Mouse (Mus musculus) erythroblast, embryonic 14.5 days (primary cell): ENCODE results near the gene Gm17545. TPM values are rescaled to one million over a fixed set of nuclear protein-coding genes. Genes with fewer than 3 reads are reported as not detected.

Experiments
- H3K27me3 ChIP-seq: 2 replicates; pipeline ENCODE4 v1.6.1; 2012; ENCODE audit warnings: inconsistent platforms; ENCODE audit not compliant: control insufficient read depth
- H3K36me3 ChIP-seq: 2 replicates; pipeline ENCODE4 v1.6.1; 2012; ENCODE audit warnings: mild to moderate bottlenecking, inconsistent platforms; ENCODE audit not compliant: control insufficient read depth
- H3K4me1 ChIP-seq: 2 replicates; pipeline ENCODE4 v1.6.1; 2012; ENCODE audit warnings: inconsistent platforms; ENCODE audit not compliant: control insufficient read depth
- H3K4me3 ChIP-seq: replicated peaks from 2 replicates; pipeline ENCODE3; 2012; ENCODE audit warnings: moderate library complexity, mild to moderate bottlenecking, inconsistent platforms
- H3K9me3 ChIP-seq: 2 replicates; pipeline ENCODE4 v1.6.1; 2012; ENCODE audit warnings: low read length, inconsistent platforms, mixed read lengths; ENCODE audit not compliant: control insufficient read depth
- GATA1 ChIP-seq: IDR thresholded peaks from 2 replicates; pipeline ENCODE4 v1.6.1; 2012; ENCODE audit warnings: low read length, inconsistent platforms, mixed read lengths
- TAL1 ChIP-seq: IDR thresholded peaks from 3 replicates; pipeline ENCODE4 v1.6.1; 2012; ENCODE audit warnings: low read length, inconsistent platforms, mixed read lengths
- polyA plus RNA-seq: library from polyadenylated mRNA; stranded (reverse); fragments of >175 nt; gene quantifications from 2 replicates; pipeline ENCODE4 v1.2.3, GENCODE M21; 2012

Gm17545 gene
- polyA plus RNA-seq, 1 experiment = not detected

- H3K36me3 ChIP-seq = no peaks in the 10 kb centered on the region
- no peak overlapping the region for H3K4me3 ChIP-seq
- peaks cover 6% of the 10 kb centered on the region for H3K4me1 ChIP-seq
- TF ChIP-seq TAL1 (no peak), GATA1 (no peak)
- H3K27me3 ChIP-seq = no peaks in the 10 kb centered on the region
- H3K9me3 ChIP-seq = no peaks in the 10 kb centered on the region
These were observed 31.5 kb upstream of the Gm17545 start for GRCm38 (mm10) chr9:22422559-22422958.

DNA sequence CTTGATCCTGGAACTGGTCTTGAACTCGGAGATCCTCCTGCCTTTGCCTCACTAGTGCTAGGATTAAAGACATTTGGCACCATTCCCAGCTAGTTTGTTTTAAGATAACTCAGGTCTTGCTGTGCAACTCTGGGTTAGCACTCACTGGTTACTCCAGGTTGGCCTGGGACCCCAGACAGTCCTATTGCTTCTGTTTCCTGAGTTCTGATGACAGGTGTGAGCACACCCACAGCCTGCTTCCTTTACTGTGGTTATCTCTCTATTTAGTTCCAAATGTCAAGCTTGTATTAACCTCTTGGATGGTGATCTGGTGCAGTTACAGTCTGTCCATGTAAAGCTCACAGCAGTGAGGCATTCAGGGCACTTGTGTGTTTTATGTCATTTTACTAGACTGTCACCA, 30.6 kb upstream of the Gm17545 start:
- TF ChIP-seq GATA1 = no peak
- TF ChIP-seq TAL1 = no peak
- H3K4me1 ChIP-seq = peaks cover 8% of the 10 kb centered on the region
- no peaks in the 10 kb centered on the region for H3K27me3 ChIP-seq
- no peaks in the 10 kb centered on the region for H3K36me3 ChIP-seq
- H3K4me3 ChIP-seq = no peak overlapping the region
- no peaks in the 10 kb centered on the region for H3K9me3 ChIP-seq

- no peak for TF ChIP-seq GATA1
- TF ChIP-seq TAL1 = no peak
- Histone ChIP-seq H3K4me1 (peaks cover 13% of the 10 kb centered on the region), H3K9me3 (no peaks in the 10 kb centered on the region), H3K4me3 (no peak overlapping the region), H3K27me3 (no peaks in the 10 kb centered on the region), H3K36me3 (no peaks in the 10 kb centered on the region)
These were observed 29.9 kb upstream of the Gm17545 start for GRCm38 (mm10) chr9:22424196-22424595.

GRCm38 (mm10) chr9:22424719-22425118, 29.4 kb upstream of the Gm17545 start:
- H3K9me3 ChIP-seq = no peaks in the 10 kb centered on the region
- TF ChIP-seq TAL1 (no peak), GATA1 (no peak)
- no peak overlapping the region for H3K4me3 ChIP-seq
- no peaks in the 10 kb centered on the region for H3K27me3 ChIP-seq
- no peaks in the 10 kb centered on the region for H3K36me3 ChIP-seq
- peaks cover 13% of the 10 kb centered on the region for H3K4me1 ChIP-seq

DNA sequence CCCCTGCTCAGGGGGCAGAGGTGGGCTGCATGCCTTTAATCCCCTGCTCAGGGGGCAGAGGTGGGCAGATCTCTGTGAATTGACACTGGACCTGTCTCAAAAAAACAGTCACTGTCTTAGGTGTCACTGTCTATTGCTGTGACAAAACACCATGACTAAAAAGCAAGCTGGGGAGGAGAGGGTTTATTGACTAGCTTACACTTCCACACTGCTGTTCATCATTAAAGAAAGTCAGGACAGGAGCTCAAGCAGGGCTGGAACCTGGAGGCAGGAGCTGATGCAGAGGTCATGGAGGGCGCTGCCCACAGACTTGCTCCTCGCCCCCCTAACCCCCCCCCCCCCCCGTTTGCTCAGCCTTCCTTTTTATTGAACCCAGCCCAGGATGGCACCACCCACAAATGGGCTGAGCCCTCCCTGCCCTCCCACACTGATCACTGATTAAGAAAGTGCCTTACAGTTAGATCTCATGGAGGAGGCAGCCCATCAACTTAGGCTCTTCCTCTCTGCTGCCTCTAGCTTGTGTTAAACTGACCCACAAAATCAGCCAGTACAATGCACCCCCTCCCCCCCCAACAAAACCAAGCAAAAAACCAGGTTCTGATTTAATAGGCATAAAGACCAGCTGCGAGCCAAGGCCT, 25.9 kb upstream of the Gm17545 start:
- Histone ChIP-seq H3K4me1 (peaks cover 17% of the 10 kb centered on the region), H3K27me3 (no peaks in the 10 kb centered on the region), H3K9me3 (no peaks in the 10 kb centered on the region), H3K4me3 (no peak overlapping the region), H3K36me3 (no peaks in the 10 kb centered on the region)
- TF ChIP-seq TAL1 = no peak
- TF ChIP-seq GATA1 = no peak

- no peaks in the 10 kb centered on the region for H3K9me3 ChIP-seq
- no peaks in the 10 kb centered on the region for H3K36me3 ChIP-seq
- TF ChIP-seq TAL1 = no peak
- no peak for TF ChIP-seq GATA1
- H3K27me3 ChIP-seq = no peaks in the 10 kb centered on the region
- H3K4me3 ChIP-seq = no peak overlapping the region
- H3K4me1 ChIP-seq = peaks cover 17% of the 10 kb centered on the region
These were observed 25.3 kb upstream of the Gm17545 start for GRCm38 (mm10) chr9:22428666-22429410.

DNA sequence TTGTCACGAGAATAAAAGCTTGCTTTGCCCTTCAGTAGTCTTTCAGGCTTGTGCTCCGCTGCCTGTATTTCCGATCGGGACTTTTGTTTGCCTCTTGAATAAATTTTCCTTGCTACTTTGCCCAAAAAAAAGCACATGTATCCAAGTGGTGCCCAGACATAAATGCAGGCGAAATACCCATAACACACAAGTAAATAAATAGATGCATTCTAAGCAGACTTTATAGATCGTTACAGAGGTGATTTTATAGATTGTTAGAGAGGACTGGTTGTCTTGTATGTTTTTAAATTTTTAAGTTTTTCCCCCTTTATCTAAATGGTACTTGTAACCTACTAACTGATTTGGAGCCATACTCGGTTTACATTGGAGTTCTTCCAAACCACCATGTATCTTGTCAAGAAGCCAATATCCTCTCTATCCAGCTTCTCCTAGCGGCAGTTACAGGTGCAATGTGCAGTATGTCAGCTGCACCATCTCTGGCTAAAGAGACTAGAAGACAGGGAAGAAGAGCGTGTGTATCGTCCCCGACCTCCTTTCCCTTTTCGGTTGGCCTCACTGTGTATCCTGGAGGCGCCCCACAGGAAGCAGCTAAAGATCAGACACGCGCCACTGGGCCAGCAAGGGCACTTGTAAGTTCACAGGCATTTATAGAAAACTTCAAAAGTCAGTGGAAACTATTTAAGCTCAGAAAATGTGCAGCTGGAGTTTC, 24.4 kb upstream of the Gm17545 start:
- Histone ChIP-seq H3K4me3 (no peak overlapping the region), H3K36me3 (no peaks in the 10 kb centered on the region), H3K27me3 (no peaks in the 10 kb centered on the region), H3K4me1 (peaks cover 17% of the 10 kb centered on the region), H3K9me3 (no peaks in the 10 kb centered on the region)
- TF ChIP-seq TAL1 = no peak
- TF ChIP-seq GATA1 = no peak

GRCm38 (mm10) chr9:22430315-22430840, 23.7 kb upstream of the Gm17545 start:
- TF ChIP-seq TAL1 (no peak), GATA1 (no peak)
- Histone ChIP-seq H3K9me3 (no peaks in the 10 kb centered on the region), H3K4me1 (peaks cover 17% of the 10 kb centered on the region), H3K36me3 (no peaks in the 10 kb centered on the region), H3K4me3 (no peak overlapping the region), H3K27me3 (no peaks in the 10 kb centered on the region)

GRCm38 (mm10) chr9:22433221-22433620, 20.9 kb upstream of the Gm17545 start:
- no peaks in the 10 kb centered on the region for H3K9me3 ChIP-seq

More at GRCm38 (mm10) chr9:22433221-22433620, 20.9 kb upstream of the Gm17545 start:
- no peaks in the 10 kb centered on the region for H3K27me3 ChIP-seq
- TF ChIP-seq TAL1 (no peak), GATA1 (no peak)
- H3K4me1 ChIP-seq = peaks cover 16% of the 10 kb centered on the region
- H3K4me3 ChIP-seq = no peak overlapping the region
- H3K36me3 ChIP-seq = no peaks in the 10 kb centered on the region
